Mouse (Mus musculus): ENCODE results near the gene Nacc2. TPM values are rescaled to one million over a fixed set of nuclear protein-coding genes. Genes with fewer than 3 reads are reported as not detected.
A peak's percentile ranks its signal among the peaks of the same experiment; 100 is the strongest.

Nacc2 gene
- polyA plus RNA-seq, 1 experiment = 38.1 TPM

GRCm38 (mm10) chr2:26144331-26144730 lies 21.3 kb upstream of the Nacc2 start:
- Histone ChIP-seq H3K27me3 (replicated peaks; ENCODE audit: control insufficient read depth, insufficient read depth, low read length) (no peaks in the 10 kb centered on the region), H3K4me1 (ENCODE audit: control insufficient read depth, insufficient read depth, low read length) (peaks cover 3% of the 10 kb centered on the region; the same call in 1 of the 2 replicates), H3K4me3 (ENCODE audit: insufficient read depth, low read depth, low read length) (no peak overlapping the region), H3K36me3 (ENCODE audit: control insufficient read depth, insufficient read depth, low read length) (no peaks in the 10 kb centered on the region), H3K27ac (ENCODE audit: insufficient read depth, low read depth, low read length) (no peak overlapping the region)
- DNase-seq = no peak
- TF ChIP-seq POLR2A (IDR thresholded peaks at IDR 0.05; ENCODE audit: low read depth, low read length) (no peak), CTCF (conservative IDR thresholded peaks at IDR 0.05; ENCODE audit: insufficient read depth, insufficient read length, low read depth, low read length) (no peak)
- 53% methylated on average over 4 of the region's 4 CpGs for WGBS

- H3K27ac ChIP-seq (ENCODE audit: insufficient read depth, low read depth, low read length) = no peak overlapping the region
- DNase-seq = no peak
- peaks cover 8% of the 10 kb centered on the region; the same call in 1 of the 2 replicates for H3K4me1 ChIP-seq (ENCODE audit: control insufficient read depth, insufficient read depth, low read length)
- no peaks in the 10 kb centered on the region for H3K27me3 ChIP-seq (replicated peaks; ENCODE audit: control insufficient read depth, insufficient read depth, low read length)
- WGBS = 64% methylated on average over 2 of the region's 2 CpGs
- TF ChIP-seq CTCF (conservative IDR thresholded peaks at IDR 0.05; ENCODE audit: insufficient read depth, insufficient read length, low read depth, low read length) = no peak
- TF ChIP-seq POLR2A (IDR thresholded peaks at IDR 0.05; ENCODE audit: low read depth, low read length) = no peak
- no peaks in the 10 kb centered on the region for H3K36me3 ChIP-seq (ENCODE audit: control insufficient read depth, insufficient read depth, low read length)
- no peak overlapping the region for H3K4me3 ChIP-seq (ENCODE audit: insufficient read depth, low read depth, low read length)
Measured at GRCm38 (mm10) chr2:26143556-26143955, 20.5 kb upstream of the Nacc2 start.

- WGBS = 88% methylated on average over 3 of the region's 3 CpGs
- no peaks in the 10 kb centered on the region for H3K27me3 ChIP-seq (replicated peaks; ENCODE audit: control insufficient read depth, insufficient read depth, low read length)
- no peak overlapping the region for H3K27ac ChIP-seq (ENCODE audit: insufficient read depth, low read depth, low read length)
- DNase-seq = no peak
- H3K4me3 ChIP-seq (ENCODE audit: insufficient read depth, low read depth, low read length) = no peak overlapping the region
- peaks cover 8% of the 10 kb centered on the region; the same call in 1 of the 2 replicates for H3K4me1 ChIP-seq (ENCODE audit: control insufficient read depth, insufficient read depth, low read length)
- no peaks in the 10 kb centered on the region for H3K36me3 ChIP-seq (ENCODE audit: control insufficient read depth, insufficient read depth, low read length)
- TF ChIP-seq CTCF (conservative IDR thresholded peaks at IDR 0.05; ENCODE audit: insufficient read depth, insufficient read length, low read depth, low read length) (no peak), POLR2A (IDR thresholded peaks at IDR 0.05; ENCODE audit: low read depth, low read length) (no peak)
Measured at GRCm38 (mm10) chr2:26142986-26143385, 20.0 kb upstream of the Nacc2 start.

GRCm38 (mm10) chr2:26141893-26142635 lies 19.0 kb upstream of the Nacc2 start:
- Histone ChIP-seq H3K36me3 (ENCODE audit: control insufficient read depth, insufficient read depth, low read length) (no peaks in the 10 kb centered on the region), H3K4me3 (ENCODE audit: insufficient read depth, low read depth, low read length) (no peak overlapping the region), H3K27me3 (replicated peaks; ENCODE audit: control insufficient read depth, insufficient read depth, low read length) (no peaks in the 10 kb centered on the region), H3K4me1 (ENCODE audit: control insufficient read depth, insufficient read depth, low read length) (peaks cover 8% of the 10 kb centered on the region; the same call in 1 of the 2 replicates), H3K27ac (ENCODE audit: insufficient read depth, low read depth, low read length) (no peak overlapping the region)
- WGBS = 64% methylated on average over 12 of the region's 12 CpGs
- DNase-seq = peak; percentile 78
- TF ChIP-seq POLR2A (IDR thresholded peaks at IDR 0.05; ENCODE audit: low read depth, low read length) (no peak), CTCF (conservative IDR thresholded peaks at IDR 0.05; ENCODE audit: insufficient read depth, insufficient read length, low read depth, low read length) (peak; percentile 82)

GRCm38 (mm10) chr2:26140903-26141302 lies 17.9 kb upstream of the Nacc2 start:
- Histone ChIP-seq H3K4me3 (ENCODE audit: insufficient read depth, low read depth, low read length) (peak overlapping the region; percentile 83), H3K4me1 (ENCODE audit: control insufficient read depth, insufficient read depth, low read length) (peaks cover 8% of the 10 kb centered on the region; the same call in 1 of the 2 replicates), H3K36me3 (ENCODE audit: control insufficient read depth, insufficient read depth, low read length) (no peaks in the 10 kb centered on the region), H3K27me3 (replicated peaks; ENCODE audit: control insufficient read depth, insufficient read depth, low read length) (no peaks in the 10 kb centered on the region), H3K27ac (ENCODE audit: insufficient read depth, low read depth, low read length) (peak overlapping the region; percentile 84)
- WGBS = 11% methylated on average over 6 of the region's 6 CpGs
- DNase-seq = no peak
- no peak for TF ChIP-seq POLR2A (IDR thresholded peaks at IDR 0.05; ENCODE audit: low read depth, low read length)
- TF ChIP-seq CTCF (conservative IDR thresholded peaks at IDR 0.05; ENCODE audit: insufficient read depth, insufficient read length, low read depth, low read length) = no peak

GRCm38 (mm10) chr2:26140292-26140819 lies 17.3 kb upstream of the Nacc2 start:
- WGBS = under 1% methylated on average over 57 of the region's 60 CpGs
- DNase-seq = peak; percentile 100
- Histone ChIP-seq H3K27ac (ENCODE audit: insufficient read depth, low read depth, low read length) (peak overlapping the region; percentile 92), H3K36me3 (ENCODE audit: control insufficient read depth, insufficient read depth, low read length) (no peaks in the 10 kb centered on the region), H3K4me3 (ENCODE audit: insufficient read depth, low read depth, low read length) (peak overlapping the region; percentile 83), H3K27me3 (replicated peaks; ENCODE audit: control insufficient read depth, insufficient read depth, low read length) (no peaks in the 10 kb centered on the region), H3K4me1 (ENCODE audit: control insufficient read depth, insufficient read depth, low read length) (peaks cover 8% of the 10 kb centered on the region; the same call in 1 of the 2 replicates)
- TF ChIP-seq POLR2A (IDR thresholded peaks at IDR 0.05; ENCODE audit: low read depth, low read length) (peak; percentile 84), CTCF (conservative IDR thresholded peaks at IDR 0.05; ENCODE audit: insufficient read depth, insufficient read length, low read depth, low read length) (no peak)

- peaks cover 9% of the 10 kb centered on the region; the same call in 1 of the 2 replicates for H3K4me1 ChIP-seq (ENCODE audit: control insufficient read depth, insufficient read depth, low read length)
- H3K27me3 ChIP-seq (replicated peaks; ENCODE audit: control insufficient read depth, insufficient read depth, low read length) = no peaks in the 10 kb centered on the region
- H3K27ac ChIP-seq (ENCODE audit: insufficient read depth, low read depth, low read length) = peak overlapping the region; percentile 92
- DNase-seq = no peak
- peak overlapping the region; percentile 83 for H3K4me3 ChIP-seq (ENCODE audit: insufficient read depth, low read depth, low read length)
- TF ChIP-seq POLR2A (IDR thresholded peaks at IDR 0.05; ENCODE audit: low read depth, low read length) (no peak), CTCF (conservative IDR thresholded peaks at IDR 0.05; ENCODE audit: insufficient read depth, insufficient read length, low read depth, low read length) (no peak)
- WGBS = under 1% methylated on average over 60 of the region's 60 CpGs
- H3K36me3 ChIP-seq (ENCODE audit: control insufficient read depth, insufficient read depth, low read length) = no peaks in the 10 kb centered on the region
Measured at GRCm38 (mm10) chr2:26139545-26140206, 16.7 kb upstream of the Nacc2 start.
